Mouse (Mus musculus) CH12F3 (cell line): ENCODE data around the gene Cyp24a1.

Experiments
- in situ Hi-C: fragments of 300-500 bp; cut with MboI; formaldehyde crosslinking; loops from 2 replicates; pipeline ENCODE4 v1.14.3; 2020; ENCODE audit warnings: low sequenced_read_pairs

Gene Cyp24a1

DNA sequence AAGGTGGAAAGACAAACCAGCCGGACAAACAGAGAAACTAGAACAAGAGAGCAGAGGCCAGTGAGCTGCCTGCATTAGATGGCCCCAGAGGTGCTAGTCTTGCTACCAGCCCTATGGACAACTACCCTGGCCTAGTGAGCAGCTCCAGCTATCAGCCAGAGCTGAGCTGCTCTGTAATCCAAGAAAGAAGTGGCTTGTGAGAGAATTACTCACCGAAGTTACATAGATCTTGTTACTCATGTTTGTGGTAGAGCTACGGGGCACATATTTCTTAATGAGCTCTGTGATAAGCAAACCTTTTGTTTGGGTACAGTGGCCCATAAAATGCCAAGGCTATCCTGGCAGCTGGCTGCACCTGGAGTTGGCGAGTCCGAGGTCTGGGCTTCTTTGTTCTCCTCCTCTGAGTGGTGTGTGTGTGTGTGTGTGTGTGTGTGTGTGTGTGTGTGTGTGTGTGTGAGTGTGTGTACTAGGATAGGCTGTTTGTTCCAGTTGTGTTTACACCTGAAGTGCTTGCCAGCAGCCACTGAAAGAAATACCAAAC lies 50.0 kb downstream of the Cyp24a1 start:
- in situ Hi-C loops, result loop anchor here (10.0 kb wide), 1 partner anchor 58 kb away; no protein-coding TSS in a partner anchor

DNA sequence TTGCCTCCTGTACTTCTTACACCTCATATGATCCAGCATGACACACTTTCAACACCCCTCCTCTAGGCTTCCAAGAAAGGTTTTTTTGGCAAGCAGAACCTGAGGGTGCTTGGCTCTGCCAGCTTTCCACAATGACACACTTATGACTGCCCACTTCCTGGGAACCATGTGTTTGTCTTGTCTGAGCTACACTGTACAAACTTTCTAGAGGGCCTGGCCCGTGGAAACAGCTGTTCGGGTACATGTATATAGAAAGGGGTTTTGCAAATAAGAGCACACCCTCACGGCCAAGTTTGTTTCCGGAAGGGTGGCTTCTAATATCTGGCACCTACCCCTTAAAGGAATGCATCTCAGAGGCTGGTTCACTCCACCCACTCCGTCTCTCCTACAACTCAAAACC lies 51.1 kb downstream of the Cyp24a1 start:
- in situ Hi-C loops, result loop anchor here (10.0 kb wide), 1 partner anchor 59 kb away; no protein-coding TSS in a partner anchor

DNA sequence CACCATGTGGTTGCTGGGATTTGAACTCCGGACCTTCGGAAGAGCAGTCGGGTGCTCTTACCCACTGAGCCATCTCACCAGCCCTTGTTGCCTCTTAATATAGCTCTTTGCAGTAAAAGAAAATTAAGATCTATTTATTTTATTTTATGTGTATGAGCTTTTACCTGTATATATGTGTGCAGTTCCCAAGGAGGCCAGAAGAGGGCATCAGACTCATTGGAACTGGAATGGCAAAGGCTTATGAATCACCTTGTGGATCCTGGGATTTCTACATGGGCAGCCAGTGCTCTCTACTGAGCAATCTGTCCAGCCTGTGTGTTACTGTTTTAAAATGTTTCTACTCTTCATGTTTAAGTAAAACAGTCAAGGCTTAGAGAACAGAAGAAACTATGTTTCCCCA lies 54.4 kb downstream of the Cyp24a1 start:
- in situ Hi-C loops, result loop anchor here (10.0 kb wide), 1 partner anchor 62 kb away; no protein-coding TSS in a partner anchor

DNA sequence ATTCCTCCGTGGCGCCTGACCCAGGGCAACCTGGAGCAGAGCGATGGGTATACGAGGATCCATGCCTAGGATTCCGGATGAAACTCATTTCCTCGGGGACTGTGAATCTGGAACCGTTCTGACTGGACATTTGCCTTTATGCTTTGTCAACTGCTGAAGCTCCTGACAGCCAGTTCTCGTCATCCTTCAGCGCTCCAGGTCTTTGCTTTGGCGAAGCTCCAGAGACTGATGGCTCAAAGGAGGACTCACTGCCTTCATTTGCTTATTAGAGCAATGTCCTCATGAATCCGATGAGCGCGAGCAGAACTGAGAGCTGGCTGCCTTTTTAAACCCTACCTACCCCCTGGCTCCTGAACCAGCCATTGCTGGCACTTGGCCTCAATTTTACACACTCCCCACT lies 58.2 kb downstream of the Cyp24a1 start:
- in situ Hi-C loops, result no loop called here

DNA sequence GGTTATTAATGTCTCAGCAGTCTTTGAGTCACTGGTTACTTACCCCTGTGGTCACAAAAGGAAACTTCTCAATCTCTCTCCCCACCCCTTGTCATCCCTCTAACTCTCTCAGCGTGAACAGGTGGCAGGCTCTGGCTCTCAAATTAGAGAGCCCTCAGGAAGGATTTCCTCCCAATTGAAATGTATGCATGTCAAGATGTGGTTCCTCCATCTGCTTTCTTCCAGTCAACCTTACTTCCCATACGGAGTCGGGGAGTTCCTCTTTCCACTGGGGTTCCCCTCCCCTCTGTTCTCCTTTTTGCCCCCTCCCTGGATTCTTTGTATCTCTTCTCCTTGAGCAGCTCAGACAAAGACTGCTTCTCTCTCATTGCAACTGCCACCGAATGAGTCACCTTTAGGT lies 60.7 kb downstream of the Cyp24a1 start:
- in situ Hi-C loops, result no loop called here
